Mouse (Mus musculus) ES-Bruce4 (cell line): ENCODE measurements at regions not wholly inside any gene's neighbourhood (a gene's known extent, or its start where the extent isn't known, plus 50 kb on each side); places are given as distances from the start of the nearest gene placed in this dataset.

Experiments used
- CTCF ChIP-seq: IDR thresholded peaks from one replicate; pipeline ENCODE4 v1.8.1; 2011; ENCODE audit warnings: low read depth, low read length
- EP300 ChIP-seq: IDR thresholded peaks from 2 replicates; pipeline ENCODE4 v1.6.1; 2011; ENCODE audit warnings: low read depth, low read length; ENCODE audit not compliant: insufficient read depth
- POLR2A ChIP-seq: IDR thresholded peaks from one replicate; pipeline ENCODE4 v1.8.1; 2011; ENCODE audit warnings: low read length; ENCODE audit not compliant: insufficient read depth

GRCm38 (mm10) chr4:31769325-31769724 lies 194.6 kb upstream of the Map3k7 start:
- TF ChIP-seq CTCF = no peak
- TF ChIP-seq POLR2A = no peak
- no peak for TF ChIP-seq EP300
